Mouse (Mus musculus): ENCODE measurements around the gene Ccdc69. TPM values are rescaled to one million over a fixed set of nuclear protein-coding genes. Genes with fewer than 3 reads are reported as not detected.

The Ccdc69 gene
- total and polyA plus RNA-seq, 3 experiments: 0.31 to 0.42 TPM; not detected in 1

DNA sequence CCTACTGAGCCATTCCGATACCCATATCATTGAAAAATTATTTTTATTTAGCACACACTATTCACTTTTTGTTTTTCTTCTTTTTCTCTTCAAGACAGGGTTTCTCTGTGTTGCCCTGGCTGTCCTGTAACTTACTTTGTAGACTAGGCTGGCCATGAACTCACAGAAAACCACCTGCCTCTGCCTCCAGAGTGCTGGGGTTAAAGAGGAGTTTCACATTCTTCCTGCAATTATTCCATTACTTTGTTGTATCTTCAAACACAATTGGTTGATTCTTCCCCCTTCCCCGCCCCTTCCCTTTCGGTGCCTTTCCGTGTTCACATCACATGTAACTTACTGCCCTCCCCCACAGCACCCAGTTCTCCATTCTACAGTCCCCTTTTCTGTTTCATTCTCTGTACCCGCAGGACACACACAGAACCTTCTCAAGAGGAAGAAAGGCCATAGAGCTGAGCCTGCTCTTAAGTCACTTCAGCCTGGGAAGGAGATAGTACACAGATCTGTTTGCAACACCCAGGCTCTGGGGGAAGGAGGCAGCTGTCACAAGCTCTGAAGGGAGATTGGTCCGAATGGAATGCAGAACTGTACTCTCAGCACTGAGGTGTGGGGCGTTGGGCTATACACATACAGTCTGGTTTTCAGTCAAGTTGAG, 35.4 kb upstream of the Ccdc69 start (continued):
- TF ChIP-seq ZMIZ1 (IDR thresholded peaks at IDR 0.05; ENCODE audit: low read depth, low read length): peak; percentile 88
- no peak; the same call in 1 of the 2 replicates for TF ChIP-seq GABPA (IDR thresholded peaks at IDR 0.05; ENCODE audit: low read depth, low read length)
- TF ChIP-seq BHLHE40 (IDR thresholded peaks at IDR 0.05; ENCODE audit: borderline replicate concordance, low read depth, low read length): no peak; the same call in 1 of the 2 replicates

DNA sequence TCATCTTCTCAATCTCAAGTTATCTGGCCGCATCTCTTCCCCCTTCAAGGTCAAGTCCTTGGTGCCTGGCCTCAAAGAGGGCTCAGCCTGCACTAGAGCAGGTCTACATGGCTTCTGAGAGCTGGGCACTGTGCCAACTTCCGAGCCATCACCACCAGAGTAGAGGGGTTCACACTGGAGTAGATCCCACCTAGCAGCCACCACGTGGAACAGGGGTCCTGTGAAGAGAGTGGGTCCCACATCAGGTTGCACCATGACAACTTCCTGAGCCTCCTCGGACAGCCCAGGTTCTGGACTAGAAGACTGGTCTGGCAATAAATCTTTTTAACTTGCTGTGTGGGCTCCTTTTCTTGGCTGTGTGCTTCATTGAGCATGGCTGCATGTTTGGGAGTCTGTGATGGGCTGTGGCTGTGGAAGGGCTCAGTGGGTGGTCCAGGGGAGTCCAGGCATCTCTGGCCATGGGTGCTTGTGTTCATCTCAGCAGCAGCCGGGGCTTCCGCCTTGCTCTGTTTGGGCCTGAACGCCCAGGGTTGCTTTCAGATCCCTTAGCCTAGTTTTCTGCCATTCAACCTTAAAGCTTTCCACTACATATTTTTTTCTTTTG, 32.7 kb upstream of the Ccdc69 start:
- TF ChIP-seq E2F4 (IDR thresholded peaks at IDR 0.05; ENCODE audit: borderline replicate concordance, low read depth, low read length): no peak
- no peak for TF ChIP-seq ZC3H11A (IDR thresholded peaks at IDR 0.05; ENCODE audit: low read depth, low read length)
- no peak for TF ChIP-seq GABPA (IDR thresholded peaks at IDR 0.05; ENCODE audit: low read depth, low read length)
- TF ChIP-seq GATA1 (IDR thresholded peaks at IDR 0.05; ENCODE audit: low read depth, low read length): no peak
- no peak for TF ChIP-seq TCF12 (IDR thresholded peaks at IDR 0.05; ENCODE audit: low read depth, low read length)
- no peak for TF ChIP-seq CTCF (IDR thresholded peaks at IDR 0.05 in 2 of 3, conservative IDR thresholded peaks at IDR 0.05 in 1 of 3; ENCODE audit: control insufficient read depth in 1 of 3, insufficient read depth in 1 of 3, low read depth in 2 of 3, low read length in 3 of 3, poor library complexity in 1 of 3, severe bottlenecking in 1 of 3)
- no peak for TF ChIP-seq NRF1 (IDR thresholded peaks at IDR 0.05; ENCODE audit: insufficient read depth, low read depth, low read length, poor library complexity, severe bottlenecking)
- TF ChIP-seq MEF2A (IDR thresholded peaks at IDR 0.05; ENCODE audit: extremely low read depth, insufficient replicate concordance, low read depth, low read length, poor library complexity, severe bottlenecking): no peak
- no peak for TF ChIP-seq MYC (IDR thresholded peaks at IDR 0.05; ENCODE audit: low read depth, low read length)
- no peak for TF ChIP-seq MAZ (IDR thresholded peaks at IDR 0.05; ENCODE audit: low read depth, low read length)
- no peaks in the 10 kb centered on the region for H3K9me3 ChIP-seq (replicated peaks; ENCODE audit: insufficient read depth, low read length)
- H3K4me3 ChIP-seq (ENCODE audit: control insufficient read depth in 1 of 2, insufficient read depth in 1 of 2, low read depth in 2 of 2, low read length in 2 of 2): no peak overlapping the region
- H3K36me3 ChIP-seq (ENCODE audit: control insufficient read depth in 1 of 2, insufficient read depth in 2 of 2, low read length in 2 of 2): peaks cover 0 to 9% of the 10 kb centered on the region in 2 experiments; a peak in 2 of 4 replicates
- DNase-seq (ENCODE audit: low read depth, low spot score): no peak
- H3K9ac ChIP-seq (ENCODE audit: control insufficient read depth, low read depth, low read length, poor library complexity, severe bottlenecking): no peak overlapping the region
- no peaks in the 10 kb centered on the region; the same call in 1 of the 2 replicates for H3K79me2 ChIP-seq (ENCODE audit: control insufficient read depth, insufficient read depth, low read length, poor library complexity)
- no peak overlapping the region for H3K27ac ChIP-seq (ENCODE audit: control insufficient read depth, low read depth, low read length)
- H3K27me3 ChIP-seq (ENCODE audit: control insufficient read depth in 1 of 2, insufficient read depth in 2 of 2, low read length in 2 of 2): no peaks in the 10 kb centered on the region
- H3K4me1 ChIP-seq (ENCODE audit: control insufficient read depth in 1 of 2, insufficient read depth in 2 of 2, low read length in 2 of 2): peaks cover 10 to 24% of the 10 kb centered on the region in 2 experiments

DNA sequence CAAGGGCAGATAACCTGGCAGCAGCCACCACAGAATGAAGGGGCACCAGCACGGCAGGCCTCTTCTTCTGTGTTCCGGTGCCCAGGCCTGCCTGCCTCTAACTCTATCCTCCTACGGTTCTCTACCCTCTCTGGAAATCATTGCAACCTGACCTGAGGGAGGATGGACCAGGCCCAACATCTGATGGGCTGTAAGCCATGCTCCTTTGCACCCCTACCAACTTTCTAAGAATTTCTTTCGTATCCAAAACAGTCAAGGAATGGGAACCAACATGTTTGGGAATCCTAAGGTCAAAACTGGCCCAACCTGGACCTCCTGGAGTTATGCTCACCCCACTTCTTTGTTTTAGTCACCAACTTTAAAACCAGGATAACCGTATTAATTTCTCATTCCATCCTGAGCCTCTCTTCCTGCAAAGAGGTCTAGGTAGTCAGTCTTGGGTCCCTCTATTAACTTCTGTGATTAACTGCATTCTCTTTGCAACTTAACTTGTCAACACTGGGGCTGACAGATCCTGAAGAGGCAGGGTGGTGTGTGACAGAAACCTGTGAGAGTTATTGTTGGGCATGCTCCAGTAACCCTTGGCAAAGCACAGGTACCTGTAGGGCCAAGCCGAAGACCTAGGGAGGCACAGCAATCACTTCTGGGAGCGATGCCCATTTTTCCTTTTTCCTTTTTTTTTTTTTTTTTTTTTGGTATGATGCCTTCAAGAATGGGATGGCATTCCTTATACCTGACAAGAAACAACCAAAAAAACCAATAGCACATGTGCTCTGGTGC, 31.8 kb upstream of the Ccdc69 start:
- Histone ChIP-seq H3K27me3 (ENCODE audit: control insufficient read depth in 1 of 2, insufficient read depth in 2 of 2, low read length in 2 of 2) (no peaks in the 10 kb centered on the region), H3K27ac (ENCODE audit: control insufficient read depth, low read depth, low read length) (no peak overlapping the region), H3K4me1 (ENCODE audit: control insufficient read depth in 1 of 2, insufficient read depth in 2 of 2, low read length in 2 of 2) (peaks cover 10 to 24% of the 10 kb centered on the region in 2 experiments), H3K36me3 (ENCODE audit: control insufficient read depth in 1 of 2, insufficient read depth in 2 of 2, low read length in 2 of 2) (peaks cover 0 to 9% of the 10 kb centered on the region in 2 experiments; a peak in 2 of 4 replicates), H3K4me3 (ENCODE audit: control insufficient read depth in 1 of 2, insufficient read depth in 1 of 2, low read depth in 2 of 2, low read length in 2 of 2) (no peak overlapping the region), H3K9ac (ENCODE audit: control insufficient read depth, low read depth, low read length, poor library complexity, severe bottlenecking) (no peak overlapping the region), H3K9me3 (replicated peaks; ENCODE audit: insufficient read depth, low read length) (no peaks in the 10 kb centered on the region), H3K79me2 (ENCODE audit: control insufficient read depth, insufficient read depth, low read length, poor library complexity) (no peaks in the 10 kb centered on the region; the same call in 1 of the 2 replicates)
- DNase-seq (ENCODE audit: low read depth, low spot score): no peak
- TF ChIP-seq USF2 (IDR thresholded peaks at IDR 0.05; ENCODE audit: borderline replicate concordance in 1 of 2, insufficient read depth in 1 of 2, low read depth in 1 of 2, low read length in 2 of 2) (no peak), KAT2A (conservative IDR thresholded peaks at IDR 0.05; ENCODE audit: low read depth, low read length) (no peak), ZKSCAN1 (IDR thresholded peaks at IDR 0.05; ENCODE audit: low read depth, low read length) (no peak), GABPA (IDR thresholded peaks at IDR 0.05; ENCODE audit: low read depth, low read length) (no peak), POLR2A (IDR thresholded peaks at IDR 0.05; ENCODE audit: control insufficient read depth in 1 of 2, insufficient read depth in 1 of 2, low read depth in 1 of 2, low read length in 2 of 2, poor library complexity in 1 of 2) (no peak), BHLHE40 (IDR thresholded peaks at IDR 0.05; ENCODE audit: borderline replicate concordance, low read depth, low read length) (no peak), NELFE (IDR thresholded peaks at IDR 0.05; ENCODE audit: low read depth, low read length) (no peak), MYC (IDR thresholded peaks at IDR 0.05; ENCODE audit: low read depth, low read length) (no peak), EP300 (IDR thresholded peaks at IDR 0.05; ENCODE audit: low read depth in 1 of 2, low read length in 2 of 2) (no peak), HCFC1 (IDR thresholded peaks at IDR 0.05; ENCODE audit: low read depth, low read length) (no peak), TAL1 (IDR thresholded peaks at IDR 0.05; ENCODE audit: low read length) (no peak), TCF12 (IDR thresholded peaks at IDR 0.05; ENCODE audit: low read depth, low read length) (no peak), ELF1 (IDR thresholded peaks at IDR 0.05; ENCODE audit: low read depth, low read length) (no peak), NRF1 (IDR thresholded peaks at IDR 0.05; ENCODE audit: insufficient read depth, low read depth, low read length, poor library complexity, severe bottlenecking) (no peak), SMC3 (IDR thresholded peaks at IDR 0.05; ENCODE audit: low read depth, low read length) (no peak), GATA1 (IDR thresholded peaks at IDR 0.05; ENCODE audit: low read depth, low read length) (no peak), MAX (IDR thresholded peaks at IDR 0.05; ENCODE audit: low read length) (no peak), ZC3H11A (IDR thresholded peaks at IDR 0.05; ENCODE audit: low read depth, low read length) (no peak)

Data from MEL (cell line).